Mouse (Mus musculus) MN1 (cell line): ENCODE measurements at regions not wholly inside any gene's neighbourhood (a gene's known extent, or its start where the extent isn't known, plus 50 kb on each side); places are given as distances from the start of the nearest gene placed in this dataset.

Experiments
- DNase-seq: peaks from one replicate; pipeline ENCODE4 v3.0.0-alpha.2; 2016; ENCODE audit warnings: low spot score

DNA sequence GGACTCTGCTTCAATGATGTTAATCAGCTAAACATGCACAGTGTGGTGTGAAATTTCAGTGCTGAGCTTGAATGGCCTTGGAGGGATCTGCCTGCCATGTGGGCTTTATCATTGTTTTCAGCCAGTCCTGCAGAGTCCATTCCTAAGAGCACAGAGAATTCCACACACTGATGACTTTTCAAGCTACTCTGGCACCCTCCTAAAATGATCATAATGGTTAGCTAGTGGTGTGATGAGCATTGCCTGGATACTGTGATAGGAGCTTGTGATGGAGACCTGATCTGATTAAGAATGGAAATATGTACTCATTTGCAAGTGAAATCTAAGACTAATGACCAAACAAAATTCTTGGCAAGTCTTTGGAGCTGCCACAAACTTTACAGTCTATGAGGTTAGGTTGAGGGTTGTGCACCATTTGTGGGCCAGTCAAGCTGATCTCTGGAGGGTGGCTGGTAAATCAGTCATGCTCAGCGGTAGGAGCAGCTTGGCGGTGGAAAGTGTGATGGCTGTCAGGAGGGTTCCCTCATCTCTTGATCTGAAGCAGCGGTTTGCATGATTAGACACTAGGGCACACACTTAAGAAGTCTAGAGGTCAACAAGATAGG is 91.0 kb upstream of the Cep162 start:
- no peak for DNase-seq

DNA sequence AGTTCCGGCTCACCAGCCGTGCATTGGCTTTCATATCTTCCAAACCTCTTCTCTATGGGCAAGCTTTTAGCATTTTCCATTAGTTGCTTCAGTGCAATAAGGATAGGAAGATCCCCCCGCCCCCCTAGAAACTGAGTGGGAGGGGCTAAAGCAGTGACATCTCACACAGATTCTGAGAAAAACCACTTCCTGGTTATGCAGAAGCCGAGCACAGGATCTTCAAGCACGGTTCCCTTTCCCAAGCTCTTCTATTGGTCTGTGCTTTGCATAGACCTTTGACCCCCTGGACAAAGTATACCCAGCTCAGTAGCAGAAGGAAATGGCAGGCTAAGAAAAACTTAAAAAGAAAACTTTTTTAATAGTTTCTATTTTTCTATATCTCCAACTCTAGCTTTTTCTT is 86.1 kb upstream of the Cep162 start:
- DNase-seq: no peak

DNA sequence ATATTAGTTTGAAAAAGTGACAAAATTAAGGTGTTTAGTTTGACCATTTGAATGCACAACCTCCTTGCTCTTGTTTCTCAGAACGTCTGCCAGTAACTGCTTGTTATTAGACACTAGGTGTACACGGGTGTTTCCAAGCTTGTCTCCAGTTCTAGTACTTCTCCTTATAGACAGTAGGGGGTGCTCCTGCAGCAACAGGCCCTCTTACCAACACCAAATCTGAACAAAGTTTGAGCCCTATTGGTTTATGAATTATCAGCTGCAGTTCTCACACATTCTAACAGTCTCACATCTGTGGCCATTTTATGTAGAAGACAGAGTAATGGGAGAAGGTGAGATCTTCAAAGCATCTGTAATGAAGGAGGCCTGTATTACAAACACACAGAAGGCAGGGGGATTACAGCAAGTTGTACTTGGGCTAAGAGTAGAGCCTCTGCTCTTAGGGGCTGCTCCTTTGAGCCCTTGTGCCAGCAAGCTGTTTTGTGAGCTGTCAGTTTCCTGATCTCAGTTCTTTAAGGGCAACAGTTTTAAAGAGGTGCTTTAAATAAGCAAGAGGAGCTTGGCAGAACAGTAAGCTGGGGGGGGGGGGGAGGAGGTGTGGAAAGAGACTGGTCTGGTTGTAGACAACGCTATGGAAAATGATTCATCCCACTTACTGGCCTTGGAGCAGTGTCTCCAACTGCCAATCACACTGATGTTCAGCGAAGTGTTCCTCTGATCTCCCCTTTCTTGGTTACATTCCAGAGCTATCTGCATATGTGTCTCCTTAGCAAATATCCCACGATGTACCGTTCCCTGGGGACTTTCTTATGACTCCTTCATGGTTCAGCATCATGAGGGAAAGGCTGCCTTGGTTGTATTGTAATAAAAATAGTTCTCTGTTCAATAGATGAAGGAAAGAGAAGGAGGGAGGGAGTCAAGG is 71.3 kb upstream of the Cep162 start:
- DNase-seq: no peak

DNA sequence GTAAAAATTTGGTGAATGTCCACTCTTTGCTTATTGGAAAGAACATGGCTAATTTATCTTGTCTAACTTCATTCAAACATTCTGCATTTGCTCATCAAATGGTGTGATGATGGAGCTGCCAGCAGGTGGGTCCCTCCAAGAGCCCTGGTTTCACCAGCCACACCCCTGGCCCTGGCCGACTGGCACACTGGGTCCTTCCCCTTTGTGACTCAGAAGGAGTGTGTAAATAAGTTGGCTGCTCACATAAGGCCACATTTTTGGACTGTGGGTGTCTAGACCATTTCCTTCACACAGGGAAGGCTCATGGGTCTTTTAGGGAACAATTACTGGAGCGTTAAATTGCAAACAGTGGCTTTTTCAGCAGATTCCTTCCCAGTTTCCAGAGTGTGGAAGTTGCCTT is 68.4 kb upstream of the Cep162 start:
- DNase-seq: no peak

DNA sequence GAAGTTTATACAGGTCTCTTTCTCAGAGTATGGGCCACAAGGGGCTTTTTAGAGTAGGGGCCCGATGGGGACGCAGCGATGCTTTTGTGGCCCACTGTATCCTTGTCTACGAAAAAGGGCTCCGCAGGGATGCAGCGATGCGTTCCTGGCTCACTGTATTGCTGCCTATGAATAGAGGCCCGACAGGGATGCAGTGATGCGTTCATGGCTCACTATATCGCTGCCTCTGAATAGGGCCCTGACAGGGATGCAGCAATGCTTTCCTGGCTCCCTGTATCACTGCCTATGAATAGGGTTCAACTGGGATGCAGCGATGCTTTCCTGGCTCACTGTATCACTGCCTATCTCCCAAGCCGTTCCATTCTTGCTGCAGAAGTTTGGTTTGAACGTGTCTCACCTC is 65.4 kb upstream of the Cep162 start:
- DNase-seq: no peak

DNA sequence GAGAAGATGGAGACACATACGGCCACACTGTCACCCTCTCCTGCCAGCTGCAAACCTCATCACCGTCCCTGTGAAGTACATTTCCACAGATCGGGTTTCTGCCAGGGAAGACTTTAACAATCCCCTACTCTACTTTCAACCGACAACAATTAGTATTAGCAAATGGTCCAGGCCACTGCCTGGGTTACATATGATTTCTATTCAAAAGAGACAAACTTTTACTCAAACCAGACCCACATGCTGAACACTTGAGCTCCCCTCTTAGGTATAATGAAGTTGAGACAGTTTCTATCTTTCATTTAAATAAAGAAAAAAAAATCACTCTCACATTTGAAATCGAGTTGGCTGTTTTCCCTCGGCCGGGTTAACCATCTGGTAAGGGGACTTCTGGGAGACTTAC is 63.4 kb upstream of the Cep162 start:
- no peak for DNase-seq

DNA sequence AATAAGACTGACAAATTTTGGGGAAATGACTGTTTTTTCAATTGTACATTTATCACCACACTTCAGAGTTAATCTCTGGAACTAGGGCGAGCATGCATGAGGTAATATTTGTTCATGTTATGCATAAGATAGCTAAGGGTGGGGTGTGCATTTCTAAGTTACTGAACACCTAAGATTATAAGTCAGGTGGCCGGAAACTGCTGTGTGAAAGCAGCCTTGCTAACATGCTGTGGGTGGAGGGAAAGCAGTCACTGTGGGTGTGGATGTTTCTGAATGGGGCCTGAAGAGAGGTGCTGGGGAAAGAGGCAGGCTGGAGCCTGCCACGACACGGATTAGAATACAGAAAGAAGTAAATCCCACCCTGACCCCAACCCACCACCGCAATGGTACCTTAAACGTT is 54.8 kb upstream of the Cep162 start:
- DNase-seq: no peak
